Mouse (Mus musculus) MEL (cell line): ENCODE results near the gene Tesc. TPM values are rescaled to one million over a fixed set of nuclear protein-coding genes. Genes with fewer than 3 reads are reported as not detected.

Experiments
- DNase-seq: peaks from one replicate; pipeline ENCODE4 v3.0.0; 2011; ENCODE audit warnings: low read depth, low spot score
- H3K27ac ChIP-seq: 2 replicates; pipeline ENCODE4 v1.5.1; 2012; ENCODE audit warnings: low read depth, mild to moderate bottlenecking, control low read depth, low read length, moderate library complexity; ENCODE audit not compliant: control insufficient read depth
- H3K27me3 ChIP-seq, 2 experiments: fragments of 150-350 bp in 1 of 2; sonication (generic) in 1 of 2; 2 replicates each; pipeline ENCODE4 v1.6.1; 2012; ENCODE audit warnings: low read length in 2 of 2, mild to moderate bottlenecking in 2 of 2, improper control_type of control experiment in 1 of 2, moderate library complexity in 1 of 2; ENCODE audit not compliant: insufficient read depth in 2 of 2, control insufficient read depth in 1 of 2
- H3K36me3 ChIP-seq, 2 experiments: 2 replicates each; pipeline ENCODE4 v1.6.1; 2012 to 2014; ENCODE audit warnings: low read length in 2 of 2, improper control_type of control experiment in 1 of 2, inconsistent platforms in 1 of 2, mild to moderate bottlenecking in 1 of 2; ENCODE audit not compliant: insufficient read depth in 2 of 2, control insufficient read depth in 1 of 2
- H3K4me1 ChIP-seq, 2 experiments: fragments of 150-350 bp in 1 of 2; sonication (generic) in 1 of 2; 2 replicates each; pipeline ENCODE4 v1.6.1; 2012; ENCODE audit warnings: low read length in 2 of 2, improper control_type of control experiment in 1 of 2, mild to moderate bottlenecking in 1 of 2; ENCODE audit not compliant: insufficient read depth in 2 of 2, control insufficient read depth in 1 of 2
- H3K4me3 ChIP-seq, 2 experiments: fragments of 150-350 bp in 1 of 2; sonication (generic) in 1 of 2; 2 replicates each; pipeline ENCODE4 v1.5.1; 2012; ENCODE audit warnings: low read depth in 2 of 2, low read length in 2 of 2, mild to moderate bottlenecking in 2 of 2, moderate library complexity in 2 of 2, control low read depth in 1 of 2, improper control_type of control experiment in 1 of 2; ENCODE audit not compliant: control insufficient read depth in 1 of 2, insufficient read depth in 1 of 2
- H3K79me2 ChIP-seq: 2 replicates; pipeline ENCODE4 v1.6.1; 2012; ENCODE audit warnings: mild to moderate bottlenecking, low read length, moderate library complexity; ENCODE audit not compliant: control insufficient read depth, poor library complexity, insufficient read depth
- H3K9ac ChIP-seq: 2 replicates; pipeline ENCODE4 v1.6.1; 2012; ENCODE audit warnings: low read depth, mild to moderate bottlenecking, control low read depth, low read length, moderate library complexity; ENCODE audit not compliant: control insufficient read depth, poor library complexity, severe bottlenecking
- H3K9me3 ChIP-seq: fragments of 150-350 bp; sonication (generic); replicated peaks from 2 replicates; pipeline ENCODE4 v1.6.1; 2012; ENCODE audit warnings: mild to moderate bottlenecking, low read length, improper control_type of control experiment, moderate library complexity; ENCODE audit not compliant: insufficient read depth
- BHLHE40 ChIP-seq: IDR thresholded peaks from 2 replicates; pipeline ENCODE4 v1.6.1; 2012; ENCODE audit warnings: low read depth, mild to moderate bottlenecking, inconsistent platforms, low read length, improper control_type of control experiment, borderline replicate concordance
- CHD2 ChIP-seq: IDR thresholded peaks from 2 replicates; pipeline ENCODE4 v1.6.1; 2011; ENCODE audit warnings: low read length, improper control_type of control experiment
- CTCF ChIP-seq, 3 experiments: IDR thresholded peaks in 2 of 3; conservative IDR thresholded peaks in 1 of 3; 2 replicates each; pipeline ENCODE4 v1.5.1; 2011 to 2012; ENCODE audit warnings: low read length in 3 of 3, low read depth in 2 of 3, mild to moderate bottlenecking in 2 of 3, improper control_type of control experiment in 1 of 3, inconsistent platforms in 1 of 3, mixed read lengths in 1 of 3, moderate library complexity in 1 of 3; ENCODE audit not compliant: control insufficient read depth in 1 of 3, insufficient read depth in 1 of 3, poor library complexity in 1 of 3, severe bottlenecking in 1 of 3
- E2F4 ChIP-seq: IDR thresholded peaks from 2 replicates; pipeline ENCODE4 v1.6.1; 2011; ENCODE audit warnings: low read depth, low read length, improper control_type of control experiment, borderline replicate concordance
- ELF1 ChIP-seq: IDR thresholded peaks from 2 replicates; pipeline ENCODE4 v1.6.1; 2014; ENCODE audit warnings: low read depth, mild to moderate bottlenecking, inconsistent platforms, low read length, improper control_type of control experiment, moderate library complexity
- GATA1 ChIP-seq: IDR thresholded peaks from 2 replicates; pipeline ENCODE4 v1.6.1; 2011; ENCODE audit warnings: low read depth, low read length, improper control_type of control experiment
- KAT2A ChIP-seq: conservative IDR thresholded peaks from 2 replicates; pipeline ENCODE4 v1.6.1; 2012; ENCODE audit warnings: low read depth, low read length, improper control_type of control experiment, inconsistent platforms
- MAFK ChIP-seq: IDR thresholded peaks from 2 replicates; pipeline ENCODE4 v1.6.1; 2011; ENCODE audit warnings: low read depth, mild to moderate bottlenecking, low read length, improper control_type of control experiment, borderline replicate concordance
- MYB ChIP-seq: IDR thresholded peaks from 2 replicates; pipeline ENCODE4 v1.6.1; 2011; ENCODE audit warnings: mild to moderate bottlenecking, low read depth, low read length, improper control_type of control experiment
- POLR2AphosphoS5 ChIP-seq: IDR thresholded peaks from 2 replicates; pipeline ENCODE4 v1.6.1; 2012; ENCODE audit warnings: low read depth, borderline replicate concordance, mild to moderate bottlenecking, inconsistent platforms, low read length, moderate library complexity, mixed read lengths
- SIN3A ChIP-seq: IDR thresholded peaks from 2 replicates; pipeline ENCODE4 v1.6.1; 2012; ENCODE audit warnings: low read length, improper control_type of control experiment, inconsistent platforms
- TAL1 ChIP-seq: IDR thresholded peaks from 2 replicates; pipeline ENCODE4 v1.6.1; 2012; ENCODE audit warnings: mild to moderate bottlenecking, inconsistent platforms, low read length, moderate library complexity, mixed read lengths
- TCF12 ChIP-seq: IDR thresholded peaks from 2 replicates; pipeline ENCODE4 v1.6.1; 2014; ENCODE audit warnings: low read depth, mild to moderate bottlenecking, inconsistent platforms, low read length, improper control_type of control experiment, moderate library complexity
- UBTF ChIP-seq: IDR thresholded peaks from 2 replicates; pipeline ENCODE4 v1.6.1; 2012; ENCODE audit warnings: low read depth, mild to moderate bottlenecking, inconsistent platforms, low read length, improper control_type of control experiment, moderate library complexity, borderline replicate concordance; ENCODE audit not compliant: insufficient read depth
- USF1 ChIP-seq: IDR thresholded peaks from 2 replicates; pipeline ENCODE4 v1.6.1; 2014; ENCODE audit warnings: low read depth, mild to moderate bottlenecking, inconsistent platforms, low read length, improper control_type of control experiment, moderate library complexity
- USF2 ChIP-seq, 2 experiments: IDR thresholded peaks; 2 replicates each; pipeline ENCODE4 v1.6.1; 2011 to 2012; ENCODE audit warnings: improper control_type of control experiment in 2 of 2, low read length in 2 of 2, borderline replicate concordance in 1 of 2, inconsistent platforms in 1 of 2, low read depth in 1 of 2, mild to moderate bottlenecking in 1 of 2; ENCODE audit not compliant: insufficient read depth in 1 of 2
- ZC3H11A ChIP-seq: IDR thresholded peaks from 2 replicates; pipeline ENCODE4 v1.6.1; 2012; ENCODE audit warnings: low read depth, mild to moderate bottlenecking, inconsistent platforms, low read length, improper control_type of control experiment
- ZMIZ1 ChIP-seq: IDR thresholded peaks from 2 replicates; pipeline ENCODE4 v1.6.1; 2012; ENCODE audit warnings: low read depth, mild to moderate bottlenecking, inconsistent platforms, low read length, improper control_type of control experiment, moderate library complexity
- ZNF384 ChIP-seq: IDR thresholded peaks from 2 replicates; pipeline ENCODE4 v1.6.1; 2012; ENCODE audit warnings: low read depth, mild to moderate bottlenecking, inconsistent platforms, low read length, improper control_type of control experiment
- polyA plus RNA-seq, 2 experiments: library from polyadenylated mRNA; stranded (reverse) in 1 of 2; unstranded in 1 of 2; fragments of >175 nt in 1 of 2; fragments of >200 nt in 1 of 2; gene quantifications; 2 replicates each; pipeline versions ENCODE4 v1.2.1 to v1.2.4; 2012; ENCODE audit warnings: low replicate concordance in 2 of 2, low read depth in 1 of 2; ENCODE audit not compliant: insufficient read length in 2 of 2, insufficient read depth in 1 of 2, missing spikeins in 1 of 2
- total RNA-seq: library from RNA; depleted of rRNA; stranded (reverse); fragments of 300-350 nt; gene quantifications from 2 replicates; pipeline ENCODE4 v1.2.3, GENCODE M21; 2012

Tesc gene
- total and polyA plus RNA-seq, 3 experiments: 0.07 TPM; not detected in 2

DNA sequence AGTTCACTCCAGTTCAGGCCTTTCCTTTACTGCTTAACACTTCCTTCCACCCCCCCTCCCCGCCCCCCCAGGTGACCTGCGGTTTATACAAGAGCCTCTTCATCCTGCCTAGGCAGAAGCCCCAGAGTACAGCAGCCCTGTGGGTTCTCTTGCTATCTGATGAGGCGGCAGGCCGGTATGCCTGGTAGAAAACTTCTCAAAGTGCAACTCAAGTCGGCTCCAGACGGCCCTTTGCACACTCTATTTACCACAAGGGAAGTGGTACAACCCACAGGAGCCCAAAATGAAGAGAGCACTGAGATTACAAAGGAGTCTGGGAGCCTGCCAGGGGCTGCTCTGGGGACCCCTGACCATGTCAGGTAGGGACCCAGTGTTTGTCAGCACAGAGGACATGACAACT is 54.5 kb downstream of the Tesc start:
- Histone ChIP-seq H3K4me1 (peaks cover 0 to 3% of the 10 kb centered on the region in 2 experiments; a peak in 1 of 4 replicates), H3K9ac (no peak overlapping the region), H3K4me3 (no peak overlapping the region), H3K9me3 (no peaks in the 10 kb centered on the region), H3K36me3 (no peaks in the 10 kb centered on the region; a peak in 1 of 4 replicates), H3K27ac (no peak overlapping the region), H3K27me3 (no peaks in the 10 kb centered on the region), H3K79me2 (no peaks in the 10 kb centered on the region)
- no peak for DNase-seq
- TF ChIP-seq ZMIZ1 (no peak), USF2 (IDR thresholded peaks at IDR 0.05; ENCODE audit: borderline replicate concordance in 1 of 2, insufficient read depth in 1 of 2, low read depth in 1 of 2, low read length in 2 of 2) (no peak), ZNF384 (no peak), E2F4 (no peak), TCF12 (no peak), SIN3A (no peak), ELF1 (no peak), CTCF (IDR thresholded peaks at IDR 0.05 in 2 of 3, conservative IDR thresholded peaks at IDR 0.05 in 1 of 3; ENCODE audit: control insufficient read depth in 1 of 3, insufficient read depth in 1 of 3, low read depth in 2 of 3, low read length in 3 of 3, poor library complexity in 1 of 3, severe bottlenecking in 1 of 3) (no peak), MAFK (no peak), GATA1 (no peak), UBTF (no peak), POLR2AphosphoS5 (no peak), CHD2 (no peak), ZC3H11A (no peak), USF1 (no peak), KAT2A (no peak)

DNA sequence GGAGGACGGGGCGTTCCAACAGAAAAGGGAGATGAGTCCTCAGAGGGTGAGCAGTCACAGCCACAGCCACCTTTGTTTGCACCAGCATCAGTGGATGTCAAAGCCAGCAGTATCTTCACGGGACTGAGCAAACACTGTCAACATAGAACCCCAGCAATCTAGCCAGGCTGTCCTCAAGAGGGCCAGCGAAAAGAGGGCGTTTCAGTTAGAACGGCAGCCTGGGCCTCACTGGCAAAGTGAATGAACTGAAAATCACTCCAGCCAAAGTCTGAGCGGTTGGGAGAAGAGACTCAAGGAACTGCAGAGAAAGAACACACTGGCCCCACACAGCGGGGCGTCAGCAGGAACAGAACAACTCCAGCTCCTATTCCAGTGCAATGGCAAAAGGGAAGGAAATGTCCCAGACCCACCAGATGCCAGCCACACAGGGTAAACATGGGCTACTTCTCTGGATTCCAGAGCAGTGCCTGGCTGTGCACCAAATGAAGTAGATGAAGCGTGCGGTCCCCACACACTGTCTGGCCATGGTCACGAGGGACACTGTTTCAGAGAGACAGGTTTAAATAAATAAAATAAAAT is 55.6 kb downstream of the Tesc start:
- DNase-seq: no peak
- TF ChIP-seq BHLHE40 (no peak), MYB (no peak), ZC3H11A (no peak), POLR2AphosphoS5 (no peak), USF1 (no peak), ELF1 (no peak), TAL1 (no peak), ZMIZ1 (no peak)
- TF ChIP-seq, all 39 proteins: peak for 0
- Histone ChIP-seq H3K36me3 (no peaks in the 10 kb centered on the region; a peak in 1 of 4 replicates), H3K4me1 (peaks cover 0 to 3% of the 10 kb centered on the region in 2 experiments; a peak in 1 of 4 replicates), H3K4me3 (no peak overlapping the region), H3K9me3 (no peaks in the 10 kb centered on the region), H3K79me2 (no peaks in the 10 kb centered on the region), H3K9ac (no peak overlapping the region), H3K27ac (no peak overlapping the region), H3K27me3 (no peaks in the 10 kb centered on the region)
